Mouse (Mus musculus): Measurements from ENCODE around the gene Atl3. TPM values are rescaled to one million over a fixed set of nuclear protein-coding genes. Genes with fewer than 3 reads are reported as not detected.
"Not testable (repeated sequence)": the region's sequence is repeated elsewhere in the genome, so short reads cannot be mapped to it uniquely, and the experiment has no call there.

The Atl3 gene
- total RNA-seq, 2 experiments from 2014 or later: 17.2 to 20.1 TPM

DNA sequence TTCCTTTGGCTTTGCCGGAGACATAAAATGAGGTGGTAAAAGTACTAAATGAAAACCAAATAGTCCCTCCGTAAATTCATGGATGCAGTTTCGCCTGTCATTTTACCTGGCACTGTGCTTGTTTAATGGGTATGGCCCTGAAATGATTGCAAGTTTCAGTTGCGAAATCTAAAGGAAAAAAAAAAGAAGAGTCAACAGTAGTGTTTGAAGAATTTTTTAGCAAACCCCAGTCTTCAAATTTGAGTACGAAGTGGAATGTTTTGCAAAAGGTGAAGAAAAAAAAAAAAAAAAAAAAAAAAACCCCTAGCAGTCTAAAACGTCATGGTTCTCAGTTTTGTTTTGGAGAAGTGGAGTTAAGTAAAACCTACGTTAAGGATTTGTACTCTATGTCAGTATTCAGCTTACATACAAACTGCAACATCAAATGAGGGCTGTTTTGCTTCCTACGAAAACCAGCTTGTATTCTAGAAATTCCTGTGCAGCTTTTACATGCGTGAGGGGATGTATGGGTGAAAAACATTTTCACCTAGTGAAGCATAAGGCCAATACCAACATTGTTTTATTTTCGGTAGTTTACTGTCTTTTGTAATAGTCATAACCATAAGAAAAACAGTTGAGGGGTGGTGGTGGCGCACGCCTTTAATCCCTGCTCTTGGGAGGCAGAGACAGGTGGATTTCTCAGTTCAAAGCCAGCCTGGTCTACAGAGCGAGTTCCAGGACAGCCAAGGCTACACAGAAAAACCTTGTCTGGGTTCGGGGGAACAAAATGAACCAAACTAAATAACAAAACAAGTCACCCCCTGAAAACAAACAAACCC lies 1.6 kb downstream of the Atl3 start:
- intact Hi-C loops (cut with DNase I): no loop called here
- DNase-seq: no peak

- intact Hi-C loops (cut with DNase I); DNase-seq: not testable (repeated sequence)
Measured at GRCm38 (mm10) chr19:7496070-7496469, 2.2 kb downstream of the Atl3 start.

DNA sequence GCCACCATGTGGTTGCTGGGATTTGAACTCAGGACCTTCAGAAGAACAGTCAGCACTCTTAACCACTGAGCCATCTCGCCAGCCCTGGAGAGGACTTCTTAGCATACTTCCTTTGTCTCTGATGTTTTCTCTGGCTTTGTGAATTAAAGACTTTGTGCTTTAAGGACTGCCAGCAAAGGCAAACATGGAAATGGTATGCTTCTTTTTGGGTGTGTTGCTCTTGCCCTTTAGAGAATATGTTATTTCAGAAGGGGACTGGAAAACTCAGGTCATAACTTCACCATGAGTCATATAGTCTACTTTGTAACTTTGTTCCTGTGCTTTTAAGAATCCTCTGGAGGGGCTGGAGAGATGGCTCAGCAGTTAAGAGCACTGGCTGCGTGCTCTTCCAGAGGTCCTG lies 5.0 kb downstream of the Atl3 start:
- intact Hi-C loops (cut with DNase I): no loop called here
- no peak for DNase-seq

GRCm38 (mm10) chr19:7500701-7501100 lies 6.9 kb downstream of the Atl3 start:
- no peak for DNase-seq
- intact Hi-C loops (cut with DNase I): no loop called here

- DNase-seq: no peak
- intact Hi-C loops (cut with DNase I): no loop called here
Measured at GRCm38 (mm10) chr19:7502432-7502831, 8.6 kb downstream of the Atl3 start.

- intact Hi-C loops (cut with DNase I): no loop called here
- no peak for DNase-seq
Measured at GRCm38 (mm10) chr19:7506321-7506720, 12.5 kb downstream of the Atl3 start.

GRCm38 (mm10) chr19:7508026-7508425 lies 14.2 kb downstream of the Atl3 start:
- intact Hi-C loops (cut with DNase I): no loop called here
- DNase-seq: peak in 1 of 2 experiments; percentile 11

DNA sequence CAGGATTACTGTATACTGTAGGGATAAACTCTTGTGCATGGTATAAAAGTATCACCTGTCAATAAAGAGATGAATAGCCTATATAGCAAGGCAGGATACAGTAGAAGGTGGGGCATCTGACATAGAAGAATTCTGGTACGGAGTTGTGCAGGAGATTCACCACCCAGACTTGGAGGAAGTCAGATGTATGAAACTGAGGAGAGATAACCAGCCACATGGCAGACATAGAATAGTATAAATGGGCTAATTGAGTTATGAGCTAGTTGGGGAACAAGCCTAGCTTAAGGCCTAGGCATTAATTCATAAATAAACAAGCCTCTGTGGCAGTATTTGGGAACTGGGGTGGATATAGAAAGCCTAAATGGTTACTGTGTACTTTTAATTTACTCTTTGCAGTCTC lies 22.6 kb downstream of the Atl3 start:
- intact Hi-C loops (cut with DNase I): no loop called here

GRCm38 (mm10) chr19:7521619-7522018 lies 27.8 kb downstream of the Atl3 start:
- intact Hi-C loops (cut with DNase I): loop anchor here (2.0 kb wide), 1 partner anchor 81 kb away; no protein-coding TSS in a partner anchor

More for the DNA sequence above, 22.6 kb downstream of the Atl3 start:
- no peak for DNase-seq

GRCm38 (mm10) chr19:7522856-7523255 lies 29.0 kb downstream of the Atl3 start:
- DNase-seq: no peak
- intact Hi-C loops (cut with DNase I): loop anchor here (2.0 kb wide), 1 partner anchor 82 kb away; no protein-coding TSS in a partner anchor

More at GRCm38 (mm10) chr19:7521619-7522018, 27.8 kb downstream of the Atl3 start:
- DNase-seq: no peak

DNA sequence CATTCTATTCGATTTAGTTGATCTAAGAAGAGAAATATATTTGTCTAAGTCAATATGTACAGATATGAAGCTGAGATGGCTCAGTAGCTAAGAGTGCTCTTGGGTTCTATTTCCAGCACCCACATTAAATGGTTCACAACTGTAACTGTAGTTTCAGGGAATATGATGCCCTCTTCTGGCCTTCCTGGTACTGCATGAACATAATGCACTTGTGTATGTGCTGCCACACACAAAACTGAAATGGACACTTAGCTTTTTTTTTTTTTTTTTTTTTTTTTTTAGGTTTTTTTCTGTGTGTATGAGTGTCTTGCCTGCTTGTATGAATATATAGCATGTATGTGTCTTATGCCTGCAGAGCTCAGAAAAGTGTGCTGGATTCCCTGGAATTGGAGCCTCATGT lies 29.5 kb downstream of the Atl3 start:
- intact Hi-C loops (cut with DNase I): loop anchor here (2.0 kb wide), 1 partner anchor 82 kb away; no protein-coding TSS in a partner anchor
- DNase-seq: peak in 1 of 2 experiments; percentile 18

DNA sequence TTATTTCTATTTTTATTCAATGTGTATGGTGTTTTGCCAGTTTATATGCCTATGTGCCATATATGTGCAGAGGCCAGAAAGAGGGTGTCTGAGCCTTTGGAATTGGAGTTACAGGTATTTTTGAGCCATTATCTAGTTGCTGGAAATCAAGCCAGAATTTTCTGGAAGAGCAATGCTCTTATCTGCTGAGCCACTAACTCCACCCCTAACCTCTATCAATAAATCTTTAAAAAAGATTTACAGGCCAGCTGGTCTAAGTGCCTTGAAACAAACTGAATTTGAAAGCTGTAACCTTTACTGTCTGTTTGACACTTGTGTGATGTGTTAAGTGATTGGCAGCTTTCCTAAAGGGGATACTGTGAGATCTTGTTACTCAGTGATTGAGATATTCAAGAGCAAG lies 29.9 kb downstream of the Atl3 start:
- no peak for DNase-seq
- intact Hi-C loops (cut with DNase I): loop anchor here (2.0 kb wide), 1 partner anchor 83 kb away; no protein-coding TSS in a partner anchor

GRCm38 (mm10) chr19:7524879-7525278 lies 31.0 kb downstream of the Atl3 start:
- intact Hi-C loops (cut with DNase I): no loop called here
- no peak for DNase-seq

DNA sequence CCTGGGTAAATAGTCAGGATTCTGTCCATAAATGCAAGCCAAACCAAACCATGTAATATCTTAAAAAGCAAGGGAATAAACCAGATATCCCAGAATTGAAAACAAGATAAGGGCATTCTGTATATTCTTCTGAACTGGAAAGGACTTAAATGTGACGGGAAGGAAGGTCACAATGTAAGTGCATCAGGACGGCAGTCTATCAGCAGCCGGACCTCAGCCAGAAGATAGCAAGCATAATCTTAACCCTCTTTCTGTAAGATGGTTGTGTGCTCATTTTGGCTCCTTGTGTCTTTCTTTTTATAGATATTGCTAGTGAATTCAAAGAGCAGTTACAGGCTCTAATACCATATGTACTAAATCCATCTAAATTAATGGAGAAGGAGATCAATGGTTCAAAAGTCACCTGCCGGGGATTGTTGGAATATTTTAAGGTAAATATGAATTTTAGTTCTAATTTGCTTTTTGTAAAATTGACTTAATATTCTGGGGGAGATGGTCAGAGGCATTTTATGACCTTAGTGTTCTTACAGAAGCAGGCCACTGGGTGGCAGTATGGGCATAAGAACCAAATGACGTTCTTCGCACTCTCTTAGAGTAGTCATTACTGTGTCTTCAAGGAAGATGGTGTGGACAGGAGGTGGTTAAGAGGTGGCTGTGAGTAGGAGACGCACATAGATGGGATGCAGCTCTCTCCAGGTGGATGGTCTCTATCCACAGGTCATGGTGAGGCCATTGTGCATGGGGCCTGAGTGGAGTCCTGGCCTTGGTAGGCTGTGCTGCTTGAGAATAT lies 35.0 kb downstream of the Atl3 start:
- intact Hi-C loops (cut with DNase I): loop anchor here (1.0 kb wide), 2 partner anchors 66 to 88 kb away; no protein-coding TSS in a partner anchor
- DNase-seq: peak; percentile 59 to 71

DNA sequence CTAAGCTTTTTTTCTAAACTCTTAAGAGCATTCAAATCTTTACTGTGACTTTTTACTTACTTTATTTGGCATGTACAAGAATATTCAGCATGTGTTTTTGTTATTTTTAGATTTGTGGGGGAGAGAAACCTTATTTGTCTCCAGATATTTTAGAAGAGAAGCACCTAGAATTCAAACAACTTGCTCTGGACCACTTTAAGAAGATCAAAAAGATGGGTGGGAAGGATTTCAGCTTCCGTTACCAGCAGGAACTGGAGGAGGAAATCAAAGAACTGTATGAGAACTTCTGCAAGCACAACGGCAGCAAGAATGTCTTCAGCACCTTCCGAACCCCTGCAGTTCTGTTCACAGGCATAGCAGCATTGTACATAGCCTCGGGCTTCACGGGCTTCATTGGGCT lies 38.1 kb downstream of the Atl3 start:
- no peak for DNase-seq
- intact Hi-C loops (cut with DNase I): loop anchor here (2.0 kb wide), 1 partner anchor 25 kb away; the partner anchor contains the start of gene Pla2g16

- intact Hi-C loops (cut with DNase I): no loop called here
- no peak for DNase-seq
Measured at GRCm38 (mm10) chr19:7533891-7534290, 40.1 kb downstream of the Atl3 start.

DNA sequence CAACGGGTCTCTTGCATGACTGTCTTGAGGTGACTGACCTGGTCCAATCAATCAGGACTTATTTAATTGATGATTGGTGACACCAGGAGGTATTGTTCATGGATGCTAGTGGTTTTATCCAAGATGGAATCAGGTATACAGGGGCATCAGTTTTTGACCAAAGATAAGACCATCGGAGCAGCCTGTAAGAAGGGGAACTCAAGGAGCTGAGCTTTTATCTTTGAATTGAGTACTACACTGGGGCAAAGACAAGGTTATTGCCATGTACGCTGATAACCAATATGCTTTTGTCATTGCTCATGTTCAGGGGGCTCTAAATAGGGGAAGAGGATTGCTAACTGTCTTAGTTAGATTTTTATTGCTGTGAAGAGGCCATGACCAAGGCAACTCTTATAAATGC lies 55.1 kb downstream of the Atl3 start:
- DNase-seq: no peak
- intact Hi-C loops (cut with DNase I): no loop called here

GRCm38 (mm10) chr19:7551550-7552300 lies 57.9 kb downstream of the Atl3 start:
- DNase-seq: no peak
- intact Hi-C loops (cut with DNase I): no loop called here

GRCm38 (mm10) chr19:7552301-7552673 lies 58.4 kb downstream of the Atl3 start:
- intact Hi-C loops (cut with DNase I): no loop called here
- DNase-seq: no peak

DNA sequence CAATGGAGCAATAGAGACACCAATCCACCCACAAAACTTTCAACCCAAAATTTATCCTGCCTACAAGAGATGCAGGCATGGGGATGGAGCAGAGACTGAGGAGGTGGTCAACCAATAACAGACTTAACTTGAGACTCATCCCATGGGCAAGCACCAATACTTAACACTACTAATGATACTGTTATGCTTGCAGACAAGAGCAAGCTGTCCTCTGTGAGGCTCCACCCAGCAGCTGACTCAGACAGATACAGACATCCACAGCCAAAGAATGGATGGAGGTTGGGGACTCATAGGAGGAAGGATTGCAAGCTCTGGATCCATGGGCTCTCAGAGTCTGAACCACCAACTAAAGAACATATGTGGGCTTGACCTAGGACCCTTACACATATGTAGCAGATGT lies 59.6 kb downstream of the Atl3 start:
- intact Hi-C loops (cut with DNase I): no loop called here
- no peak for DNase-seq

DNA sequence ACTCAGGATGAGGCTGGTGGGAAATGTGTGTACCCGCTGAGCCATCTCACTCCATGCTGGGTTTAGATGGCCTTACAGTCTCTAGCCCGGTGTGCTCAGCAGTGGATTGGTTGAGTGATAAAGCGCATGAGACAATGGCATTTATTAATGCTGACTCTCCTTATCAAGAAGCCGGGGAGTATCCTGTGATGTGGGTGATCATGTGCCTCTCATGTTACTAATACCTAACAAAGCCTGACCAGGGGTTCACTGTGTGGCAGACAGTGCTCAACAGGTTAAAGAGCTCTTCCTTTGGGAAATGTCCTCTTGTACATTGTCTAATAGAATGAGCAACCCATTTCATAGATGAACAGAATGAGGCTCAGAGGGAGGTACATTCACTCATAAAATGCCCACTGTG lies 61.0 kb downstream of the Atl3 start:
- intact Hi-C loops (cut with DNase I): no loop called here
- DNase-seq: no peak

Measured in heart, postnatal 36 days (tissue).